Mouse (Mus musculus): ENCODE results near the gene Fndc4.

The Fndc4 gene

DNA sequence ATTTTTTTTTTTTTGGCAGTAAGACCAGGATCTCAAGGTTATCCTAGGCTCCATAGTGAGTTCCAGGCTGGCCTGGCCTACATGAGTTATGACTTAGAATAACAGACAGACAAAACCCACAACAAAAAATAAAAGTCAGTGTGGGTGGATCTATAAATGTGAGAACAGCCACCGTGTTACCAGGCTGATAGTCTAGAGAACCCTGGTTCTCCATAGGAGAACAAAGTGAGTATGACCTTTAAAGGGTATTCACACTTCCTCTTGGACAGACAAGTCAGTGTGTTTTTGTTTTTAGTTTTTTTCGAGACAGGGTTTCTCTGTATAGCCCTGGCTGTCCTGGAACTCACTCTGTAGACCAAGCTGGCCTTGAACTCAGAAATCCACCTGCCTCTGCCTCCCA is 39.9 kb downstream of the Fndc4 start:
- DNase-seq: no peak

GRCm38 (mm10) chr5:31255381-31255780 is 40.5 kb downstream of the Fndc4 start:
- DNase-seq: no peak

DNA sequence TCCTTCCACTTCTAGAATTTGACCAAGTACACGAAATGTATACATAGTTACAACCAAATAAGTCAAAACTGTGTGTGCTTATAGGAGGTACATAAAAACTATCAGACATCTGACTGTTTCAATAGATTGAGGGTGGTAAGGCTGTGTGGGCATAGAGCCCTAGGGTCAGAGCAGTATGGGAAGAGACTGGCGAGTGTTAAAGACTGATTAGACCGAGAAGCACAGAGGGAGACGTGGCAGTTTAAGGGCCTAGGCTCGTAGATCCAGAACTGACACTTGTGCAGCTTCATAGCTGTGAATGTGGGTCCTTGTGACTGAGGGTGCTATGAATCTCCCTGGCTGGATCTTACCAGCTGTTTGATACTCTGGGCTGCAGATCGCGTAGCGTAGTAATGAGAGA is 41.0 kb downstream of the Fndc4 start:
- no peak for DNase-seq

DNA sequence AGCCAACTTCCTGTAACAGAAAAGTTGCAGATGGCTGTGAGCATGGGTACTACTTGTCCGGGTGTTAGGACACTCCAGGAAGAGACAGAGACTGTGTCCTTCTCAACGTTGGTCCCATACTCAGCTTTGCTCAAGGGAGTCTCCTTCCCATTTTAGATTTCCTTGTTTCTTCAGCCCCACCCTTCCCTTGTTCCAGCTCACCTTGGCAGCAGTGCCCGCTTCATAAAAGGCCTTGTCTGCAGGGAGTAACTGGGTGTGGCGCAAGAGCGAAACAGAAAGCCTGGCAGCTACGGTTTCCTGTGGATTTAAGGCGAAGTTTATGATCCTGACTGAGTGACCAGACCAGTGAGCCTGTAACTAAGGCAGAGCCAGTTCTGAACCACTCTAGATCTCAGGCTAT is 41.4 kb downstream of the Fndc4 start:
- DNase-seq: peak; percentile 53 to 70

GRCm38 (mm10) chr5:31253806-31254205 is 42.1 kb downstream of the Fndc4 start:
- DNase-seq: no peak

GRCm38 (mm10) chr5:31252795-31253545 is 42.9 kb downstream of the Fndc4 start:
- DNase-seq: peak in 1 of 2 experiments; percentile 15

- no peak for DNase-seq
Observed at GRCm38 (mm10) chr5:31252151-31252550, 43.7 kb downstream of the Fndc4 start.

- DNase-seq: peak; percentile 76 to 88
Observed at GRCm38 (mm10) chr5:31251541-31252101, 44.3 kb downstream of the Fndc4 start, which contains the start of gene Krtcap3. Gene Krtcap3 (plus strand): TSS chr5:31251691.

GRCm38 (mm10) chr5:31250716-31251115 is 45.2 kb downstream of the Fndc4 start:
- no peak for DNase-seq
